Mouse (Mus musculus): ENCODE measurements around the gene Spire2. TPM values are rescaled to one million over a fixed set of nuclear protein-coding genes. Genes with fewer than 3 reads are reported as not detected.

Gene Spire2
- polyA plus RNA-seq, 1 experiment = 56.2 TPM

GRCm38 (mm10) chr8:123352118-123352517 lies 19.6 kb downstream of the Spire2 start:
- Histone ChIP-seq H3K27ac (ENCODE audit: insufficient read depth, low read depth, low read length) (no peak overlapping the region), H3K36me3 (ENCODE audit: control insufficient read depth, insufficient read depth, low read length) (peaks cover 14% of the 10 kb centered on the region), H3K4me3 (ENCODE audit: low read depth, low read length) (no peak overlapping the region), H3K27me3 (ENCODE audit: control insufficient read depth, insufficient read depth, low read length) (no peaks in the 10 kb centered on the region), H3K4me1 (ENCODE audit: control insufficient read depth, insufficient read depth, insufficient read length, low read length) (no peaks in the 10 kb centered on the region)
- 75% methylated on average over 12 of the region's 12 CpGs for WGBS
- TF ChIP-seq POLR2A (IDR thresholded peaks at IDR 0.05; ENCODE audit: low read depth, low read length) (no peak), CTCF (IDR thresholded peaks at IDR 0.05; ENCODE audit: extremely low read depth, insufficient read length, insufficient replicate concordance, low read depth, low read length) (no peak)

- Histone ChIP-seq H3K4me3 (ENCODE audit: low read depth, low read length) (no peak overlapping the region), H3K27ac (ENCODE audit: insufficient read depth, low read depth, low read length) (no peak overlapping the region), H3K36me3 (ENCODE audit: control insufficient read depth, insufficient read depth, low read length) (peaks cover 19% of the 10 kb centered on the region), H3K27me3 (ENCODE audit: control insufficient read depth, insufficient read depth, low read length) (no peaks in the 10 kb centered on the region), H3K4me1 (ENCODE audit: control insufficient read depth, insufficient read depth, insufficient read length, low read length) (no peaks in the 10 kb centered on the region)
- no peak for TF ChIP-seq POLR2A (IDR thresholded peaks at IDR 0.05; ENCODE audit: low read depth, low read length)
- peak; percentile 57; the same call in 1 of the 2 replicates for TF ChIP-seq CTCF (IDR thresholded peaks at IDR 0.05; ENCODE audit: extremely low read depth, insufficient read length, insufficient replicate concordance, low read depth, low read length)
- WGBS = 40% methylated on average over 13 of the region's 13 CpGs
Measured at GRCm38 (mm10) chr8:123352786-123353185, 20.3 kb downstream of the Spire2 start.

GRCm38 (mm10) chr8:123353216-123353615 lies 20.7 kb downstream of the Spire2 start:
- Histone ChIP-seq H3K4me3 (ENCODE audit: low read depth, low read length) (no peak overlapping the region), H3K4me1 (ENCODE audit: control insufficient read depth, insufficient read depth, insufficient read length, low read length) (no peaks in the 10 kb centered on the region), H3K27ac (ENCODE audit: insufficient read depth, low read depth, low read length) (no peak overlapping the region), H3K36me3 (ENCODE audit: control insufficient read depth, insufficient read depth, low read length) (peaks cover 18% of the 10 kb centered on the region), H3K27me3 (ENCODE audit: control insufficient read depth, insufficient read depth, low read length) (no peaks in the 10 kb centered on the region)
- WGBS = 73% methylated on average over 11 of the region's 11 CpGs
- no peak for TF ChIP-seq CTCF (IDR thresholded peaks at IDR 0.05; ENCODE audit: extremely low read depth, insufficient read length, insufficient replicate concordance, low read depth, low read length)
- TF ChIP-seq POLR2A (IDR thresholded peaks at IDR 0.05; ENCODE audit: low read depth, low read length) = no peak

GRCm38 (mm10) chr8:123361082-123361739 lies 28.7 kb downstream of the Spire2 start:
- Histone ChIP-seq H3K36me3 (ENCODE audit: control insufficient read depth, insufficient read depth, low read length) (peaks cover 39% of the 10 kb centered on the region), H3K27me3 (ENCODE audit: control insufficient read depth, insufficient read depth, low read length) (no peaks in the 10 kb centered on the region), H3K27ac (ENCODE audit: insufficient read depth, low read depth, low read length) (no peak overlapping the region), H3K4me3 (ENCODE audit: low read depth, low read length) (no peak overlapping the region), H3K4me1 (ENCODE audit: control insufficient read depth, insufficient read depth, insufficient read length, low read length) (no peaks in the 10 kb centered on the region)
- WGBS = 58% methylated on average over 12 of the region's 12 CpGs
- peak; percentile 84; the same call in 1 of the 2 replicates for TF ChIP-seq CTCF (IDR thresholded peaks at IDR 0.05; ENCODE audit: extremely low read depth, insufficient read length, insufficient replicate concordance, low read depth, low read length)
- no peak for TF ChIP-seq POLR2A (IDR thresholded peaks at IDR 0.05; ENCODE audit: low read depth, low read length)

GRCm38 (mm10) chr8:123373403-123374238 lies 41.1 kb downstream of the Spire2 start, which contains the start of gene Tcf25:
Gene Tcf25, plus strand, starts transcription at chr8:123373753.
- H3K36me3 ChIP-seq (ENCODE audit: control insufficient read depth, insufficient read depth, low read length) = peaks cover under 1% of the 10 kb centered on the region; the same call in 1 of the 2 replicates
- H3K27ac ChIP-seq (ENCODE audit: insufficient read depth, low read depth, low read length) = peak within 1 kb of the TSS; percentile 92
- WGBS = under 1% methylated on average over 75 of the region's 75 CpGs
- TF ChIP-seq POLR2A (IDR thresholded peaks at IDR 0.05; ENCODE audit: low read depth, low read length) (peak; percentile 74), CTCF (IDR thresholded peaks at IDR 0.05; ENCODE audit: extremely low read depth, insufficient read length, insufficient replicate concordance, low read depth, low read length) (peak; percentile 49)
- H3K4me1 ChIP-seq (ENCODE audit: control insufficient read depth, insufficient read depth, insufficient read length, low read length) = peaks cover 4% of the 10 kb centered on the region; the same call in 1 of the 2 replicates
- peak within 1 kb of the TSS; percentile 81 for H3K4me3 ChIP-seq (ENCODE audit: low read depth, low read length)
- no peaks in the 10 kb centered on the region for H3K27me3 ChIP-seq (ENCODE audit: control insufficient read depth, insufficient read depth, low read length)

GRCm38 (mm10) chr8:123374239-123374578 lies 41.7 kb downstream of the Spire2 start:
- no peak for TF ChIP-seq CTCF (IDR thresholded peaks at IDR 0.05; ENCODE audit: extremely low read depth, insufficient read length, insufficient replicate concordance, low read depth, low read length)
- no peak for TF ChIP-seq POLR2A (IDR thresholded peaks at IDR 0.05; ENCODE audit: low read depth, low read length)
- H3K27ac ChIP-seq (ENCODE audit: insufficient read depth, low read depth, low read length) = peak overlapping the region; percentile 92
- H3K4me3 ChIP-seq (ENCODE audit: low read depth, low read length) = peak overlapping the region; percentile 81
- H3K4me1 ChIP-seq (ENCODE audit: control insufficient read depth, insufficient read depth, insufficient read length, low read length) = peaks cover 4% of the 10 kb centered on the region; the same call in 1 of the 2 replicates
- no peaks in the 10 kb centered on the region; the same call in 1 of the 2 replicates for H3K36me3 ChIP-seq (ENCODE audit: control insufficient read depth, insufficient read depth, low read length)
- H3K27me3 ChIP-seq (ENCODE audit: control insufficient read depth, insufficient read depth, low read length) = no peaks in the 10 kb centered on the region
- WGBS = under 1% methylated on average over 20 of the region's 20 CpGs

- H3K27me3 ChIP-seq (ENCODE audit: control insufficient read depth, insufficient read depth, low read length) = no peaks in the 10 kb centered on the region
- peaks cover 4% of the 10 kb centered on the region; the same call in 1 of the 2 replicates for H3K4me1 ChIP-seq (ENCODE audit: control insufficient read depth, insufficient read depth, insufficient read length, low read length)
- H3K36me3 ChIP-seq (ENCODE audit: control insufficient read depth, insufficient read depth, low read length) = peaks cover 2% of the 10 kb centered on the region; the same call in 1 of the 2 replicates
- 72% methylated on average over 10 of the region's 10 CpGs for WGBS
- H3K4me3 ChIP-seq (ENCODE audit: low read depth, low read length) = no peak overlapping the region
- TF ChIP-seq POLR2A (IDR thresholded peaks at IDR 0.05; ENCODE audit: low read depth, low read length) = no peak
- H3K27ac ChIP-seq (ENCODE audit: insufficient read depth, low read depth, low read length) = no peak overlapping the region
Measured at GRCm38 (mm10) chr8:123375701-123376100, 43.2 kb downstream of the Spire2 start.
